Mouse (Mus musculus): Measurements from ENCODE around the gene Ugt1a9.
"Not testable (repeated sequence)": the region's sequence is repeated elsewhere in the genome, so short reads cannot be mapped to it uniquely, and the experiment has no call there.

DNA sequence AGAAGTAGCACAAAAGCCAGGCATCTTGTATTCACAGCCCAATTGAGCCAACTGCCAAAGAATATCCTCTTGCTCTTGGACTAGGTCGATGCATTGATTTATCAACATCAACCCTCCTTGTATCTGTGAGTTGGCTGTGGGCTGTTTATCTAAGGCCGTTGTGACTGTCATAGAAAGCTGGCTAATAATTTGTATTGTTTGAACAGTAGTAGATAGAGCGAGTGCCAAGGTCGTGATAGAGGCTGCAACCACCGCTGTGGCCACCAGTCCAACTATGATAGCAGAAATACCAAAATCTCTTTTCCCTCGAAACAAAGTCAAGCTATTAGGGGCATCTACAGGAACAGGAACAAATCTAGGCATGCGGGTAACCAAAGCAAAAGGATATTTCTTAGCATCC, 101.6 kb downstream of the Ugt1a9 start:
- not testable (repeated sequence) for TF ChIP-seq POLR2AphosphoS5 (IDR thresholded peaks at IDR 0.05; ENCODE audit: insufficient replicate concordance, low read depth, low read length); TAL1 (conservative IDR thresholded peaks at IDR 0.05; ENCODE audit: low read depth, low read length); CTCF (IDR thresholded peaks at IDR 0.05; ENCODE audit: low read depth, low read length); GATA1 (IDR thresholded peaks at IDR 0.05; ENCODE audit: borderline replicate concordance, low read length); GATA2 (IDR thresholded peaks at IDR 0.05; ENCODE audit: borderline replicate concordance, low read depth, low read length)
